Mouse (Mus musculus): ENCODE measurements around the gene Gm20388. TPM values are rescaled to one million over a fixed set of nuclear protein-coding genes. Genes with fewer than 3 reads are reported as not detected.

The Gm20388 gene
- total RNA-seq, 2 experiments from 2014 or later, result 10.7 TPM; not detected in 1

DNA sequence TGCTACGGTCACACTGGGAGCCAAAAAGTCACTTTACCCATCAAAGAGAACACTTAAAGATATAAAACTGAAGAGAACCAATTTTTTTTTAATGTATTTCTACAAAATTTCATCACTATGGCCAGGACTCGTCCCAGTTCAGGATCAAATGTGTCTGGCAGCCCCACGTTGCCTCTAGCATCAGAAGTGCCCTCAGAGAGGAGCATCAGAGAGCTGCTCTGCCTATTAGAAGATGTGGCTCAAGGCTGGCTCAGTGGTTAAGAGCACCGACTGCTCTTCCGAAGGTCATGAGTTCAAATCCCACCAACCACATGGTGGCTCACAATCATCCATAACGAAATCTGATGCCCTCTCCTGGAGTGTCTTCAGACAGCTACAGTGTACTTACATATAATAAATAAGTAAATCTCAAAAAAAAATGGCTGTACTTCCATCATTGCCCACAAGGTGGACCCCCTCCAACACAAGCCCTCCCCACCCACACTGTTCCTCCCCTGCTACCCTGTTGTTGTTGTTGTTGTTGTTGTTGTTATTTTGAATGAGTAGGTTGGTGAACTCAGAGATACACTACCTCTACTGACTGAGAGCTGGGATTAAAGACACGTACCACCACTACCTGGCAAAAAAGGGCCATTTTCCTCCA lies 3409.0 kb downstream of the Gm20388 start:
- peak in 1 of 2 experiments; percentile 60 for DNase-seq (ENCODE audit: low spot score in 2 of 2)

DNA sequence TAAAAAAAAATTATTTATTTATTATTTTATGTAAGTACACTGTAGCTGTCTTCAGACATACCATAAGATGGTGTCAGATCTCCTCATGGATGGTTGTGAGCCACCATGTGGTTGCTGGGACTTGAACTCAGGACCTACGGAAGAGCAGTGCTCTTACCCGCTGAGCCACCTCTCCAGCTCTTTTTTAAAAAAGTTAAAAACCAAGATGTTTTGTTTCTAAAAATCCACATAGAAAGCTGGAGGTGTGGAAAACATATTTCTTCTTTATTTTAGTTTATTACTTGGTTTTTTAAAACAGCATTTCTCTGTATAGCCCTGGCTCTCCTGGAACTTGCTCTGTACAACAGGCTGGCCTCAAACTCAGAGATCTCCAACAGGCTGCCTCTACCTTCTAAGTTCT lies 3417.9 kb downstream of the Gm20388 start:
- DNase-seq (ENCODE audit: low spot score in 2 of 2), result no peak

DNA sequence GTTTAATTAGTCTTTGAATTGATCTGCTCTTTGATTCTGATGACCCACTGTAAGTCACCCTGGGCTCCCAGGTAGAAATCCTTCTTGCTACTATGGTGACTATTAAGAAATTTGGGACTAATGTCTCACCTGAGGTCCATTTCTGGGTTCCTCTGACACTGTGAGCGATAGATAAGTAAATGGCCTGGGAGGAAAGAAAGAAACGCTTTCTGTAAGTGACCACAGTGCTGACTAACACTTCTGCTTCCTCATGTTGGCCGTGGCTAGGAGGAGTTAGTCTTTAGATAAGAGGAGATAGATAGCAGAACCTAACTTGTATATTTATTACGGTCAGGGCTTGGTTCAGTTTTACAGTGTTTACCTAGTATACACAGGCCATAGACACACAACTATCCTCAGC lies 3418.7 kb downstream of the Gm20388 start:
- no peak for DNase-seq (ENCODE audit: low spot score in 2 of 2)

DNA sequence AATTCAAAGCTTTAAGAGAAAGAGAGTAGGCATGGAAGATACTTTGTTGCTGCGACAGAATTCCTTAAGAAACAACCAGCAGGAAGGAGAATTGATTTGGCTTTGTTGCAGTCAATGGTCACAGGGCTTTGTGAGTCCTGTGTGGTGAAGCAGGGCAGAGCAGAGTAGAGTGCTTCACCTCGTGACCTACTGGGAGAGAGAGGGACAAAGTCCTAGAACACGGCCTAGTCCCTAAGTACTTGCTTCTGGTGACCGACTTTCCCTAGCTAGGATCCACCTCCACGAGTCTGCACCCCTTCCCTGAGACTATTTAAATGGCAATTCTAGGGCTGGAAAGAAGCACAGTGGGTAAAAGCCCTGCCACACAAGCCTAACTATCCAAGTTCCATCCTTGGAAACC lies 3419.3 kb downstream of the Gm20388 start:
- no peak for DNase-seq (ENCODE audit: low spot score in 2 of 2)

DNA sequence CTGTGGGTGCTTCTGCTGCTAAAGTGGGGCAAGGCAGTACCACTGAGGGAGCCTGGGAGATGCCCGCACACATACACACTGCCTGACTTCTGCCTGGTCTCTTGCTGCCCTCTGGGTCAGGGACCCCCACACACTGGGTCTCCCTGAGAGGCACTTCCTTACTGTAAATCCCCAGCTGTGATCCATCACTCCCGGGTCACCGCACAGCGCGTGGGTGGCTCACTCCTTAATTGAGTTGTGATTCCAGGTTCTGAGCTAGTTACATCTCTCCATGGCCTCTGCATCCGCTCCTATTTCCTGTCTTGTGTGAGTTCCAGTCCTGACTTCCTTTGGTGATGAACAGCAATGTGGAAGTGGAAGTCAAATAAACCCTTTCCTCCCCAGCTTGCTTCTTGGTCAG lies 3420.1 kb downstream of the Gm20388 start:
- no peak for DNase-seq (ENCODE audit: low spot score in 2 of 2)

DNA sequence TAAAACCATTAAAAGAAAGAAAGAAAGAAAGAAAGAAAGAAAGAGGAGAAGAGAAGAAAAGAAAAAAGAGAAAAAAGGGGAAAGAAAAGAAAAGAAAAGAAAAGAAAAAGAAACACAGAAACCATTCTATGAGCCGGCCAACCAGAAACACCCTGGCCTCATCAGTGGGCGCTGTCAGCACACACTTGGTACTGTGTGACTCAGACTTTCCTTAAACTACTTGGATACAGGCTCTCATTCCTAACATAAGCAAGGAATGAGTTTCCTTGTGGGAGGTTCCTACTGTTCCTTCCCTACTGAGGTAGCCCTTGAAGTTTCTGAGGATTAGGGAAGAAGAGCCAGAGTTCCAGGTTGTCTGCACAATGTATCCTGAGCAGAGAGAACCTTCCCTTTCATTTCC lies 3420.7 kb downstream of the Gm20388 start:
- DNase-seq (ENCODE audit: low spot score in 2 of 2), result peak in 1 of 2 experiments; percentile 15

DNA sequence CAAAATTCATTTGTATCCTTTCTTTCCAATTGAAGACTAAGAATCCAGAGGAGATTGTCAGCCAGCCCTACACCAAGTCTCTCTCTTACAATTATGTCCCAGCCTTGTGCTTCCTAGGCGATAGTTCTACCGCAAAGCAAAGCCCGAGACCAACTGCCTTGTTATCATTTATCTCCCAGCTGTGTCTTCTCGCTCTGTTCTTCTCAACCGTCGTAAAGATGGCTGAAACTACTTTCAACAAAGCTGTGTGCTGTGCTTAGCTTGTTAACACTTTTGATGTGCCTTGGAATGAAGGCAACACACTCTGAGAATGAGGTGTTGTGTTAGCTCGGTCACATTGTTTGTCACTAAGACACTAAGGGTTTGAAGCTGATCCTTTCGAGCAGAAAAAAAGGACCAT lies 3421.2 kb downstream of the Gm20388 start:
- DNase-seq (ENCODE audit: low spot score in 2 of 2), result no peak

DNA sequence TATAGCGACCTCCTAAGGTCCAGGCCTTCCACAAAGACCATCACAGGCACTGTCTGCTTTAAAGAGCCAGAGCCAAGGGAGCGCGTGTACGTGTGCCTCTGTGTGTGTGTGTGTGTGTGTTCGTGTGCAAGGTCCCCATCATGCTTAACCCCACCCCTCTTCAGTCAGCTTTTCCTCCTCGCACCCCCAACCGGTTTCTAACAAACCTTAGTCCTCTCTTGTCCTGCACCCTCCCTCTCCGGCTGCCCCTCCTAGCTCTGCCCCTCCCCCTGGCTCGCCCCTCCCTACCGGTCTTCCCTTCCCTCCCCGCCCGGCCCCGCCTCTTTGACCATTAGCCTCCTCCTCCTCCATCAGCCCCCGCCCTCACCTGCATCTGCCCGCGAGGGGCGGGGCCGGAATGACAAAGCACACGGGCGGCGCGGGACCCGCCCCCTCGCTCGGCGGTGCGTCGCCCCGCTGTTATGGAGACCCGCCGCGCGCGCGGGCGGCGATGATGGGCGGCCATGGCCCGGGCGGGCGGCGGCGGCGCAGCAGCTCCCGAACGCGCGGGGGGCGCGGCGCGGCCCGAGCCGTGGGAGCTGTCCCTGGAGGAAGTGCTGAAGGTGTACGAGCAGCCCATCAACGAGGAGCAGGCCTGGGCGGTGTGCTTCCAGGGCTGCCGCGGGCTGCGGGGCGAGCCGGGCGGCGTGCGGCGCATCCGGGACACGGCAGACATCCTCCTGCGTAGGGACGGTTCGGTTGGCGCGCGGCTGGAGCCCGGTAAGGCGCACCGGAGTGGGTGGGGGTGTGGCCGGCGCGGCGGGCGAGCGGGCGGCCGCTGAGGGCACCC lies 3421.8 kb downstream of the Gm20388 start, which contains the start of gene Spire2:
Gene Spire2 (plus strand): TSS at position 452 of the 829 bp plus-strand sequence.
- DNase-seq (ENCODE audit: low spot score in 2 of 2), result peak; percentile 37 to 64

DNA sequence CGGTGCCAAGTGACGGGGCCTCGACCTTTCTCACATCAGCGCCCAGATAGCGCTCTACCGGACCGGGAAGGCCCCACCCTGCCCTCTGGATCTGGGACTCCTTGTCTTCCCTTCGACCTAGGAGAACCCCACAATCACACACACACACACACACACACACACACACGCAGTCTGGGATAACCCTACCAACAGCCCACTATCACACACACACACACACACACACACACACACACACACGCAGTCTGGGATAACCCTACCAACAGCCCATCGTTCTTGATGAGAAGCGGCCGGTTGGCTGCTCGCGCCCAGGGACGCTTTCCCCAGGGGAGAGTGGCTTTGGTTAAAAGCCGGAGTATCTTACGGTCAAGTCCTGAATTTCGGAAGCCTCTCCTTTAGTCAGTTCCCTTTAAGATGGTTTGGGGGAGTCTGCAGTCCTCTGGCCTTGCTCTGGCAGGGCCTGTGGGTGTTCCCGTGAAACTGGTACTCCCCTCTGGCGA lies 3422.5 kb downstream of the Gm20388 start:
- peak in 1 of 2 experiments; percentile 15 for DNase-seq (ENCODE audit: low spot score in 2 of 2)

DNA sequence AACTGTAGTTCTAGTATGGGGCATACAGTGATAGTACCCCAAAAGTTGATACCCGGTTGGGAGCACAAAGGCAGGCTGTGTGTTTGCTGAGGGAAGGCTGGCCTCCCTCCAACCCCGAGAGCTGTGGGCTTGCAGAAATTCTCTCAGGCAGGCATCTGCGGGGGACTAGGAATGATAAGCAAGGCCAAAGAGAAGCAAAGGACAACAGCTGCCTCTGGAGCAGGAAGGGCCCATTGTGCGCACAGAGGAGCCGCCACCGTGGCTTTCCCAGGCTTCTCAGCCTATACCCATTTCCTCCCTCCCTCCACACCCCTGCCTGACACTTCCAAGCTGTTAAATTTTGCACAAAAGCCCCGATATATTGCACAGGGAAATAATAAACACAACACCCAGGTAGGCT lies 3423.2 kb downstream of the Gm20388 start:
- peak in 1 of 2 experiments; percentile 42 for DNase-seq (ENCODE audit: low spot score in 2 of 2)

DNA sequence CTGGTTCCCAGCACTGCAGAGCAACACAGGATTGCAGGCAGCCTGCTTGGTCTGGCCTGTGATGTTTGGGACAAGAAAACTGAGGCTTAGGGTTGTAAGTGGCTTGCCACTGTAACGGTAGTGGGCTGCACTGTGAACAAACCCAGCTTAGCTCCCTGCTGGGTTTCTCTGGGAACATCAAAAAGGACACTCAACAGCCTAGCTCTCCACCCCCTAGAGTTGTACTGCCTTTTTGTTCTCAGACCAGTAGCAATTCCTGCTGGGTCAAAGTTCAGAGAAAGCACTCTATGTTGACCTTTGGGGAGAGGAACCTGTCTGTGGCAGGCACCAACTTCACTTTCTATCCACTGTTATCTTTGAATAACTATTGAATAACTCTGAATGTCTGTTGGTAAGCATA lies 3423.8 kb downstream of the Gm20388 start:
- DNase-seq (ENCODE audit: low spot score in 2 of 2), result no peak

DNA sequence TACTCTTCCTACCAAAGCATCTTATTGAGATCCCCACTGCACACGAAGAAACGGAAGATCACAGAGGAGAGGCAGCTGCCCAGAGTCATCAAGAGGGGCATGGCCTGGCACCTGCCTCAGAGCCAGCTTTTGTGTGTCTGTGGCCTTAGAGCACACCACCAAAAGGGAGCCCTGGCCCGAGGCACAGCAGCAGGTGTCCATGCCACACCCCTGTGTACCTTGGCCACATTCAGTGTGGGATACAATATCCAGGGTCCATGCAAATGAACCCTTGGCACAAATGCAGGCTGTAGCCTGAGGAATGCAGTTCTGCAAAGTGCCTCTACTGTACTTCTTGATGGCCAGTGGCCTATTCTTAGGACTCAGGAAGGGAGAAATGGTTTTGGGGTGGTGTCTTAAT lies 3426.8 kb downstream of the Gm20388 start:
- no peak for DNase-seq (ENCODE audit: low spot score in 2 of 2)

DNA sequence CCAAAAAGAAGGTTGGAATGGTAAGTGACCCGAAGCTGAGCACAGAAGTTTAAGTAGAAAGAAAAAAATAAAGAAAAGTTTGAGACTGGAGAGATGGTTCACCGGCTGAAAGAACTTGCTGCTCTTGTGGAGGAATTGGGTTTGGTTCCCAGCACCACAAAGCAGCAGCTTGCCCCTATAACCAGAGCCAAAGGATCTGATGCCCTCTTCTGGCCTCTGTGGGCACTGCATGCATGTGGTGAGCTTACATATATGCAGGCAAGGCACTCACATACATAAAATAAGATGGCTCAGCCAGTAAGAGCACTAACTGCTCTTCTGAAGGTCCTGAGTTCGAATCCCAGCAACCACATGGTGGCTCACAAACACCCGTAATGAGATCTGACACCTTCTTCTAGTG lies 3429.4 kb downstream of the Gm20388 start:
- no peak for DNase-seq (ENCODE audit: low spot score in 2 of 2)

DNA sequence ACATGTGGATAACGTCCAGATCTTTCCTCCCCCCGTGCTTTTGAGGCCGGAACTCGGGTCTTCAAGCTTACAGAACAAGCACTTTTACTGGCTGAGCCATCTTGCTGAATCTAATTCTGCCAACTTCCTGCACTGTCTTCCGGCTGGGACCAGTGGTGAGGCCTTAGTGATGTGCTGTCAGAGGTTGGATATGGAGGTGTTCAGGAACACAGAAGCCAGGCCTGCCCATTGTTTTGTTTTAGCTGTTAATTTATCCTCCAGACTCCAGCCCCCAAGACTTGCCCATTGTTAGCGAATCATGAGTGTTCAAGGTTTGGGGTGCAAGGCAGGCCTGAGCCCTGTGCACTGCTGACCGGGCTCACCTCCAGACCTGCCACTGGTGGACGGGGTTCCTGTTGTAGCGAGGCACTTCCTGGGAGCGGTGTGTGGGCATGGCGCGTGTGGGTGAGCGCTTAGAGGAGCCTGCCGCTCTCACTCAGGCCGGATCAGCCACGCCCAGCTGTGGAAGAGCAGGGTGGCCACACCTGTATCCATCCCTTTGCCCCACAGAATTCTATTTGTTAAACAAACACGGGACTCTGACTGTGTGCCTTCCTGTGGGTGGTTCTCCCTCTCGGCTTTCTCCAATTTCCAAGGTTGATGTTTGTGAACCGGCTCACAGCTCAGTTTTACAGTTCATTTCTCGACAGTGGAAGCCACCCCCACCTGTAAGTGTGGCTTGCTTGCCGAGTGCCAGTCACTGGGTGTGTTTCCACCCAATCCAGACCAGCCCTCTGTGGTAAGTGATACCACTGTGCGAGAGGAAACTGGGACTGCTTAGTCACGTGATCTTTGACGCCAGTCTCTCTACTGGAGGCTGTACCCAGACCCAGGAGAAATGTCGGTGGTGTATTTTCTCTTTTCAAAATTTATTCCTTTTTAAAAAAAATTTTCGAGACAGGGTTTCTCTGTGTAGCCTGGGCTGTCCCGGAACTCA lies 3430.7 kb downstream of the Gm20388 start:
- no peak for DNase-seq (ENCODE audit: low spot score in 2 of 2)

DNA sequence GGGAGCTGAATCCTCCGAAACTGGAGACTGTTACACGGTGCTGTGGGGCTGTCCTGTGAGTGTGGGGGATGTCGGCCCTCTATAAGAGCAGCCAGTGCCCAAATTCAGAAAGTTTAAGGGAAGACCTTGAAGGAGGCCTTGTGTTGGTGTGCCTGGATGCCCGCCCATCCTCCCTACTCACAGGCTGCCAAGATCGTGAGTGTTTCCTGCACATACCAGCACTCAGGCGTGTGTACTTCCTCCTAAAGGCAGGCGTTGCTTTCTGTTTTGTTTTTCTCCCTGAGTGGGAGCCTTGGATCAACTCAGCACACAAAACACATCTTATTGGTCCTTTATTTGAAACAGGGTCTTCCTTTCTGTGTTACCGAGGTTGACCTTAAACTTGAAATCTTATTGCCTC lies 3431.6 kb downstream of the Gm20388 start:
- DNase-seq (ENCODE audit: low spot score in 2 of 2), result no peak

DNA sequence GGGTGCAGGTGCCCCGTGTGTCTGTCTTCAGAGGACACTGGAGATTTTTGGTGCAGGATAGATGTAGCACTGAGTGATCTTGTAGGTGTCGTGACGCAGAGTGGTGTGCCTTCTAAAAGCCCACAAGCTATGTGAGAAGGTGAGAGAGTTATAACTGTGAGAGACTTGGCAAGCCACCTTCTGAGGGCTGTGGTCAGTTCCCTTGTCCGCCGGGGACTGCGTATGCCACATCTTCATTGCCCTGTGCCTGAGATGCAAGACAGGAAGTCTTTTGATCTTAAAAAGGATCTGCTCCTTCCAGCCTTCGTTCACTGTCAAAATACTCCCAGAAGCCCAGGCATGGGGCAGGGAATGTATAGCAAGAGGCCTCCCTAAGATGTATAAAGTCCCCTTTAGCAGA lies 3432.3 kb downstream of the Gm20388 start:
- DNase-seq (ENCODE audit: low spot score in 2 of 2), result no peak

DNA sequence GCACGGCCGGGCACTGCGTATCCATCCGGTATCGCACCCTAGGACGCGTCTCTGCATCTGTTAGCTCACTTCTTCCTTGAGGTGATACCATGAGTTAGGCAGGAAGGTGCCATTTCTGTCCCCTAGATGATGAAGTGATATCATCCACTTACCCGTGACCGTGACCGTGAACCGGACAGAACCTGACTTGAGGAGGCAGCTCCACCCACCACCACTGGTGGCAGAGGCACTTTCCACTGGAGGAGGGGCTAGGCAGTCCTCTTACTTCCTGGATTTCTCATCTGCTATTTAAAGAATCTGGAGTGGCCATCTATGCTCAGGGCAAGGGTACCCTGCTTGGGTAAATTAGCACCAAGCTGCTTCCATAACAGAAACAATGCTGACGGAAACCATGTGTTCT lies 3432.8 kb downstream of the Gm20388 start:
- no peak for DNase-seq (ENCODE audit: low spot score in 2 of 2)

DNA sequence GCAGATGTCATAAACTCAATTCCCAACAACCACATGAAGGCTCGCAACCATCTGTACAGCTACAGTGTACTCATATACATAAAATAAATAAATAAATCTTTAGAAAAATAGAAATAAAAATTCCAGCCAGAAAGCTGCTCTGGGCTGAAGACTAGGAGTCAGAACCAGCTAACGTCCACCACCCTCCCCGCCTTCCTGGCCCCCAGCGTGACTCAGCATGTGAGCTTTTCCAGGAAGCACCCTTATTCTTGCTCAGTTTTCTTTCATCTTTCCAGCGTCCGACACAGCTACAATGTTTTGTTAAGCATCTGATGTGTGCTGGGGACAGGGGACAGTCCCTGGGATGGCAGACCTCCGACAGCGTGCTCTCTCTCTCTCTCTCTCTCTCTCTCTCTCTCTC lies 3434.5 kb downstream of the Gm20388 start:
- no peak for DNase-seq (ENCODE audit: low spot score in 2 of 2)

DNA sequence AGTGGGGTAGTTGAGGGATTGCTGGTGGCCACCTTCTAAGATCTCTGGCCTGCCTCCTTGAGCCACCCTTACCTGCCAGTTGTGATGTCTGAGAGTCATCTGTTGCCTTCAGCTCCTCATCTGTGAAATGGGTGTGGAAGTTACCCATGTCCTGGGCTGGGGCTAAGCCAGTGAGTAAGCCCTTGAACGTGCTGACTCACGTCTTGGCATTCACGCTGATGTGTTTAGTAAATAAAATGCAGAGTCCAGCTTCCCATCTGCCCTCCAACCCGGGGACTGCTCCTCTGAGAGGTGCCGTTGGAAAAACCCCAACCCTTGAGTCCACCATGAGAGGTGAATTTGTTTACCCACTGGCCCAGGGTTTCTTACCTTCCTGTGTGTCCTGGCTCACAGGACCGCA lies 3435.2 kb downstream of the Gm20388 start:
- no peak for DNase-seq (ENCODE audit: low spot score in 2 of 2)

DNA sequence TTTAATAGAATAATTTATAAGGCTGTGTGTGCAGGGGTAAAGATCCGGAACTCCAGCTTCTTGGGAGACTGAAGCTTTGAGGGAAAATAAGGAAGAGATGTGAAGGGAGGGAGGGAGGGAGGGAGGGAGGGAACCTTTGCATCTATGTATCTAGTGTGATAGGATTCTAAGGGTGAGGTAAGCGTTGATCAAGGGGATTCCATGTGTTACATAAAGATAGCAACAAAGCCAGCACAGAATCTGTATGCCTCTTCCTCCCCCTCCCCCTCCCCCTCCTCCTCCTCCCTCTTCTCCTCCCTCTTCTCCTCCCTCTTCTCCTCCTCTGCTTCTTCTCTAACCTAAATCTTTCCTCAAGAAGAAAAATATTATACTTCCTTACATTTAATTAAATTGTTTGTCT lies 3436.7 kb downstream of the Gm20388 start:
- no peak for DNase-seq (ENCODE audit: low spot score in 2 of 2)

DNA sequence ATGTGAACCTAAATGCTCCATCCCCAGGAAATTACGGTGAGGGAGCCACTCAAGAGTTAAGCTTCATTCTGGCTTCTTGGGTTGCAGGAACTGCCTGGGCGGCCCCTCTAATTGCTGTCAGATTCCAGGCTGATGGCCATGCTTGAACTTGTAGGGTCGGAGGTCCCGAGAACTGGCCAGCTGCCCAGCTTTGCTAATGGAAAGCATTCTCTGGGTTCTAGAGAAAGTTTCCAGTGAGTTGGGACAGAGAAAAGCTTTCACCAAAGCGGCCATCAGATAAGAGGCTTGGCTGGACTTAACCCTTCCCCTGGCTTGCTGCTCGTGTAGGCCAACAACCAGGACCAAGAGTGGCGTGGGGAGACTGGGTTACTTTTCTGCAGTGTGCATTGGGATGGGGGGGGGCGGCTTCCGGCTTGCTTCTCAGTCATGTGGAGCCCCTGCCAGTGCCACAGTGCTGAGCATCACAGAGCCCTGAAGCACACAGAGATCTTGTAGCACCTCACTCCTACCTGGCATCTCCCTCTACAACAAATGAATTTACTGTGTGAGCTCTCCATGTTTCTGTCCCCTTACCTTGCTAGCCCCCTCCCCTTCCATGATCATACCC lies 3437.7 kb downstream of the Gm20388 start:
- no peak for DNase-seq (ENCODE audit: low spot score in 2 of 2)

Data from layer of hippocampus, adult 18-20 months (tissue).